Mouse (Mus musculus) retina, embryonic 14.5 days (tissue): ENCODE data around the gene Catsperd.
"Not testable (repeated sequence)": the region's sequence is repeated elsewhere in the genome, so short reads cannot be mapped to it uniquely, and the experiment has no call there.

ENCODE experiments used
- DNase-seq: peaks from one replicate; pipeline ENCODE4 v3.0.0-alpha.2; 2015; ENCODE audit warnings: low spot score

The Catsperd gene

GRCm38 (mm10) chr17:56627530-56628277 is at the start of gene Catsperd:
Gene Catsperd (plus strand): TSS chr17:56628143.
- peak; percentile 56 for DNase-seq

DNA sequence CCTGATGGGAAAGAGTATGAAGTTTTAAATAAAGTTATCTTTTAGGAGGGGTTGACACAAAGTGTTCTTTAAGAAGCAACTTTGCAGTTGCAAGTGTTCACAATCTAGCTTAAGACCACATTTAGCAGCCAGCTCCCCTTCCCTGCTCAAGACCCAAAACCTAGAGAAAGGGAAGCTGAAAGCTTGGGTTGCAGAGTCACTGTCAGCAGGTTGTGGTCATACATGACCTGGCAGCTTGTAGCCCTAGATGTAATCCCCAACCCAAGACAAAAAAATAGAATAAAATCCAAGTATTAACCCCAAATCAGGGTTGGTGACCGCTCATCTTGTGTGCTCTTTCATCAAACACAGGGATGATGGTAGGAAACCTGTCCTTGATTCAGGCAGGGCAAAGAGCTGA is 44.9 kb upstream of the Catsperd start:
- DNase-seq = no peak

- DNase-seq = no peak
Observed at GRCm38 (mm10) chr17:56583611-56584256, 44.2 kb upstream of the Catsperd start.

GRCm38 (mm10) chr17:56584257-56585130 is 43.4 kb upstream of the Catsperd start, which contains the start of the genes Safb2 and Safb:
Gene Safb2 (minus strand): TSS chr17:56584585.
Gene Safb (plus strand): TSS chr17:56584825.
- DNase-seq = peak; percentile 99

DNA sequence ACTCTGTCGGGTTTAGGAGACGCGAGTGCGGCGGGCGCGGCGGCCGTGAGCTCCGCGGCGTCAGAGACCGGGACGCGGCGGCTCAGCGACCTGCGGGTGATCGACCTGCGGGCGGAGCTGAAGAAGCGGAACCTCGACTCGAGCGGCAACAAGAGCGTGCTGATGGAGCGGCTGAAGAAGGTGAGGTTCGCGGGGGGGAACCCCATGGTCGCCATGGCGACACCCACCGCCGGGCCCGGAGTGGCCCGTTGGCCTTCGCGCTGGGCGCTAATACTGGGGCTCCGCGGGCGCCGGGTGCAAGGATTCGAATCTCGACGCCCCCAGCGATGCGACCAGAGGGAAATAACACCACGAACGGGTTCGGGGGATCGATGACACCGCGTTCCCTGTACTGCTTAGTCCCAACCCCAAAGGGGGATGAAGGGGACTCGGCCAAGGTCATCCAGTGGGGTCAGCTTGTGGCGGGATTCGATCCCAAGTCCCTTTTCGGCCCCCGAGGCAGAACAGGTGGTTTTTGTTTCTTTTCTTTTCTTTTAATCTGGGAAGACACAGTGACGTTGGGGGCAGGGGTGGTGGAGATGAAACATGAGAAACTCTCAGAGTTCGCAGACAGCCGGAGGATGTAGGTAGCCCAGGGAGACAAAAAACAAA is 42.6 kb upstream of the Catsperd start:
- DNase-seq = no peak

DNA sequence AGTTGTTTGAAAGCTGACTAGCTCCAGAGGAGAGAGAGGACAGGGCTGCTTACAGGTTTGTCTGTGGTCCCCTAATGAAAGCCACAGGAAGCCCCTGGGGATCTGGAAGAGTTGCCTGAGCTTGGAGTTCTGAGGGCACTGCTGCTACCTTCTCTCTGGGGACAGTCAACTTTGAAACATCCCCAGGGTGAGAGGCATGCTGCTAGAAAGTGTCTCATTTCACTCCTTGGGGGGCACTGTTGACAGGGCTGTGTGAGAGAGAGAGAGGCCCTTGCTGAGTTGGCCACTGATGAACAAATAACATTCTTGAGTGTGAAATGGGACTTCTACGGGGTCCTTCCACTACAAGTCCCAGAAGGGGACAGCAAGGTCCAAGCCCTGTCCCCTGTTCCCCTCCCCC is 40.2 kb upstream of the Catsperd start:
- DNase-seq = no peak

DNA sequence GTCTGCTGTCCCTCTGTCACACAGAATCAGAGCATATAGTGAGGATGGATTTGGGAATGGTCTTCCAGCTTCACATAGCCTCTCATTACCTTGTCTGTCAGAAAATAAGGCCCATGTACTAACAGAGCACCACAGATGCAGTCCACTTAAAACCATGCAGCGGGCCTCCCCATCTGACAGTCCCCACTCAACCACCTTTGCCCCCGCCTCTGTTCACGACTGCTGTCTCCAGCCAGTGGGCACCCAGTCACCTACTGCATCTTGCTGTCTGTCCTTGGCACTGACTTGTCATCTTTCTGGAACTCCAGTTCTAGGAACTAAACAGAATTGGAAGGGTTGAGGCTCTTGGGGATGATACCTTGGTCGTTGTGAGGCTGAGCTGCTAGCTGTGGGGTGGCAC is 39.0 kb upstream of the Catsperd start:
- DNase-seq = no peak

DNA sequence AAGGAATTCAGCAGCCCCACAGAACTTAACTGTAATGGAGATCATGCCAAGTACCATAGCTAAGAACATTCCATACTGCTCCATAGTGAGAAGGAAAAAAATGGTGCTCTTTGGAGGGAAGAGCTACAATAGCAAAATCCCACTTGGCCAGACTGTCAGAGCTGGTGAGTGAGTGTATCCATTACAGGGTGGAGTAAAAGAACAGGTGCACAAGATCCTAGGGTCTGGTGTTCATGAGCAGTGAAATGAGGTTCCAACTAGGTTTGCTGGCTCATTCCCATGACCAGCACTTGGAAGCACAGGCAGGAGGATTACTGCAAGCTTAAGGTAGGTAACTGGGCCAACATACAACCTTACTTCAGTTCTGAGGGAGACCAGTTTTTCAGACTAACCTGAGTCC is 35.4 kb upstream of the Catsperd start:
- DNase-seq = no peak

- peak; percentile 34 for DNase-seq
Observed at GRCm38 (mm10) chr17:56593527-56594271, 34.2 kb upstream of the Catsperd start.

GRCm38 (mm10) chr17:56603186-56604069 is 24.5 kb upstream of the Catsperd start:
- no peak for DNase-seq

DNA sequence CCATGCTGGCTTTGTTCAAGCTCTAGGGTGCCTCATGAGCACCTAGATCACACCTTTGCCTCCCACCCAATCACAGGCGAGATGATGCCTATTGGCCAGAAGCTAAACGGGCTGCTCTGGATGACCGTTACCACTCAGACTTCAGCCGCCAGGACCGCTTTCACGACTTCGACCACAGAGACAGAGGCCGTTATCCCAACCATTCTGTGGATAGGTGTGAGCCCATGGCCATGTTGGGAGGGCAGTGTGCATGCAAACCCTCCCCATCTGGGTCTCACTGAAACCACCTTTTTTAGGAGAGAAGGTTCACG is 23.9 kb upstream of the Catsperd start:
- DNase-seq = no peak

DNA sequence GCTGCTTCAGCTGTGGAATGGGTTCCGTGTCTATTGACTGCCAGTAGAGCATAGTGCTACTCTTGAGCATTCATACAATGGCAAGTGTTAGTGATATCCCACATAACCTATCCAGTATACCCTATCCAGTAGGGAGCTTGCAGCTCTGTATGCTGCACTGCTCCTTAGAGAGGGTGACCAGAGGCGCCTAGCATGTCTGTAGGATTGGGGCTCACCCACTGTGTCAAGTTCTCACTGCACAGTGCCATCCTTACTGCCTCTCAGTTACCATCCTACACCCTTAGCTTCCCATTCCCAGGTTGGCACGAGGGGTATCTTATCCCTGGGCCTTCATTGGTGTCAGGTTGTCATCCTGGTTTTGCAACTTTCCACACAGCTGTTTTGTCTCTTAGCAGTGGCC is 23.5 kb upstream of the Catsperd start:
- no peak for DNase-seq

DNA sequence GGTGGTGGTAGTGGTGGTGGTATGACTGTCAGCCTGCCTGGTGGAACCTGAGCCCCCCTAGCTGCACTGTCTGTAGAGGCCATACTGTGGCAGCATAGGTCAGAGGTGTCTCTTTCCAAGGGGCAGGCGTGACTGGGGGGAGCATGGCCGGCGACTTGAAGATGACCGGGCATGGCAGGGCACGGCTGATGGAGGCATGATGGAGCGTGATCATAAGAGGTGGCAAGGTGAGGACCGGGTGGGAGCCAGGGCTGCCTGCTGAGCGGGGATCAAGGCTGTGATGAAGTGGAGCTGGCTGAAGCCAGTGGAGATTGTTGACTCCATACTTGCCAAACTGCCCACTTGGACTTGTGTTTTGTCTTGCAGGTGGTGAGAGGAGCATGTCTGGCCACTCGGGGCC is 22.5 kb upstream of the Catsperd start:
- no peak for DNase-seq

- no peak for DNase-seq
Observed at GRCm38 (mm10) chr17:56607521-56608062, 20.4 kb upstream of the Catsperd start.

DNA sequence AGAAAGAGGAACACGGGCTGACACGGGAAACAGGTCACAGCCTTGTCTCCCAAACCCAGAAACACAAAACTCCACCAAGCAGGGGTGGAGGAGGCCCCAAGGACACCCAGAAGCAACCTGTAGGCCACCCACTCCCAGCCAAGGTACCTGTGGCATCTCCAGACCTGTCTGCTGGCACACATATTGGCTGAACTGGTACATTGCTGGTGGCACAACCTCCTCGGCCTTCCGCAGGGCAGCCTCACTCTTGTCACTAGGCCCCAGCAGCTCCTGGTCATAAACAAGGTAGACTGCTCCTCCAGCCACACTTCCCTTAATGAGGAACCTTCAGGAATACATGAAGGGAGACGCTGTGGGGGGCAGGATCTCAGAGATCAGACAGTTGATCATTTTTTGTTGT is 19.2 kb upstream of the Catsperd start:
- no peak for DNase-seq

- DNase-seq = peak; percentile 99
Observed at GRCm38 (mm10) chr17:56609452-56610171, 18.3 kb upstream of the Catsperd start, which contains the start of gene 2410015M20Rik. Gene 2410015M20Rik (minus strand): TSS chr17:56609771.

GRCm38 (mm10) chr17:56611323-56611722 is 16.6 kb upstream of the Catsperd start:
- DNase-seq = no peak

GRCm38 (mm10) chr17:56611861-56612564 is 15.9 kb upstream of the Catsperd start:
- peak; percentile 56 for DNase-seq

DNA sequence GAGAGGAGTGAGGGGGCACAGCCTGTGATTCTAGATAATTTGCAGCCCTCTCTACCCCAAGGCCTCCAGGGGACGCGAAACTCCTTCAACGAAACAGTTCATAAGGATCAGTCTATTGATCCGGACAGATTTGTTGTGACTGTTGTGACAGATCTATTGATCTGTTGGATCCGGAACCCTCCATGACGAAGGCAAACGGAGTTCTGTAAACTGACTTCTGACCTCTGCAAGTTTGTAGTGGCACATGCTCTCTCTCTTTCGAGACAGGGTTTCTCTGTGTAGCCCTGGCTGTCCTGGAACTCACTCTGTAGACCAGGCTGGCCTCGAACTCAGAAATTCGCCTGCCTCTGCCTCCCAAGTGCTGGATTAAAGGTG is 15.4 kb upstream of the Catsperd start:
- not testable (repeated sequence) for DNase-seq
